Mouse (Mus musculus) embryonic fibroblast, embryonic 13.5 days (primary cell): Measurements from ENCODE around the gene Tmprss7.

Experiments
- CTCF ChIP-seq: IDR thresholded peaks from 2 replicates; pipeline ENCODE4 v1.5.1; 2011; ENCODE audit warnings: mild to moderate bottlenecking, control low read depth, low read length, moderate library complexity, borderline replicate concordance; ENCODE audit not compliant: insufficient read depth
- POLR2A ChIP-seq: IDR thresholded peaks from 2 replicates; pipeline ENCODE4 v1.6.1; 2011; ENCODE audit warnings: low read depth, mild to moderate bottlenecking, control low read depth, low read length, moderate library complexity

DNA sequence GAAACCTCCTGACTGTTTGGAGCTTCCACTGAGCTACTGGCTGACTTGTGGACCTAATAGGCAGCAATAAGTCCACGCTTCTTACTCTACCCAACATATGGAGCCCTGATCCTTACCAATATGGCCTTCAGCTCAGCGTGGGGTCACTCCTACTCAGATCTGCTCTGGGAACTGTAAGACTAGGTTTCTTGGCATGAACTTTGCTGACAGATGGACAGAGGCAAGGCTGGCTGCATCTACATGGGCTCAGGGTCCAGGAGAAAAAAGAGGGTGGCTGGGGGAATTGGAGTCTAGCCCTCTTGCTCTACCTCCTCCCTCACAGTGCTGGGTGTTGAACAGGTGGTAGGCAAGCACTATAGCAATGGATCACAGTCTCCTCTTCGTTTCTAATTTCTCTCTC lies 6.6 kb downstream of the Tmprss7 start:
- TF ChIP-seq POLR2A: no peak
- TF ChIP-seq CTCF: no peak
